Mouse (Mus musculus): ENCODE results near the gene Ankrd11. TPM values are rescaled to one million over a fixed set of nuclear protein-coding genes. Genes with fewer than 3 reads are reported as not detected.

Ankrd11 gene
- polyA plus RNA-seq, 1 experiment from 2014 or later: 108 TPM

- 60% methylated on average over 10 of the region's 10 CpGs for WGBS
- Histone ChIP-seq H3K9ac (replicated peaks) (no peak overlapping the region), H3K4me2 (peak overlapping the region; percentile 54), H3K36me3 (0 out of 2 replicates have a peak, but pooled peaks cover 7% of the 10 kb centered on the region), H3K9me3 (peaks cover 30% of the 10 kb centered on the region), H3K4me1 (replicated peaks) (peaks cover 5% of the 10 kb centered on the region), H3K27ac (no peak overlapping the region), H3K27me3 (peaks cover 3% of the 10 kb centered on the region; the same call in 1 of the 2 replicates), H3K4me3 (replicated peaks) (peak overlapping the region; percentile 31)
- ATAC-seq (ENCODE audit: insufficient number of reproducible peaks, insufficient read depth, low FRiP score, low TSS enrichment, low read depth): no peak
Observed at GRCm38 (mm10) chr8:122865441-122865840, 176.6 kb downstream of the Ankrd11 start.

- H3K9me3 ChIP-seq: peaks cover 30% of the 10 kb centered on the region
- 0 out of 2 replicates have a peak, but pooled peaks have one; percentile 13 for ATAC-seq (ENCODE audit: insufficient number of reproducible peaks, insufficient read depth, low FRiP score, low TSS enrichment, low read depth)
- H3K27me3 ChIP-seq: peaks cover 3% of the 10 kb centered on the region; the same call in 1 of the 2 replicates
- H3K4me1 ChIP-seq (replicated peaks): no peaks in the 10 kb centered on the region; the same call in 1 of the 2 replicates
- peak overlapping the region; percentile 54 for H3K4me2 ChIP-seq
- H3K36me3 ChIP-seq: 0 out of 2 replicates have a peak, but pooled peaks cover 7% of the 10 kb centered on the region
- peak overlapping the region; percentile 34; the same call in 1 of the 2 replicates for H3K9ac ChIP-seq (replicated peaks)
- no peak overlapping the region for H3K27ac ChIP-seq
- H3K4me3 ChIP-seq (replicated peaks): peak overlapping the region; percentile 31
- 63% methylated on average over 26 of the region's 26 CpGs for WGBS
Observed at GRCm38 (mm10) chr8:122864719-122865129, 177.4 kb downstream of the Ankrd11 start.

GRCm38 (mm10) chr8:122859843-122860242, 182.2 kb downstream of the Ankrd11 start:
- ATAC-seq (ENCODE audit: insufficient number of reproducible peaks, insufficient read depth, low FRiP score, low TSS enrichment, low read depth): no peak
- H3K9me3 ChIP-seq: peaks cover 16% of the 10 kb centered on the region
- WGBS: 61% methylated on average over 13 of the region's 13 CpGs
- 0 out of 2 replicates have a peak, but pooled peaks cover under 1% of the 10 kb centered on the region for H3K27me3 ChIP-seq
- no peak overlapping the region for H3K9ac ChIP-seq (replicated peaks)
- no peak overlapping the region for H3K4me3 ChIP-seq (replicated peaks)
- no peak overlapping the region for H3K27ac ChIP-seq
- H3K4me1 ChIP-seq (replicated peaks): no peaks in the 10 kb centered on the region
- H3K4me2 ChIP-seq: no peak overlapping the region
- H3K36me3 ChIP-seq: no peaks in the 10 kb centered on the region

- Histone ChIP-seq H3K27ac (no peak overlapping the region), H3K4me2 (no peak overlapping the region), H3K9ac (replicated peaks) (no peak overlapping the region), H3K27me3 (0 out of 2 replicates have a peak, but pooled peaks cover 3% of the 10 kb centered on the region), H3K9me3 (no peaks in the 10 kb centered on the region), H3K36me3 (no peaks in the 10 kb centered on the region), H3K4me1 (replicated peaks) (peaks cover 13% of the 10 kb centered on the region), H3K4me3 (replicated peaks) (no peak overlapping the region)
- no peak for ATAC-seq (ENCODE audit: insufficient number of reproducible peaks, insufficient read depth, low FRiP score, low TSS enrichment, low read depth)
- WGBS: 75% methylated on average over 8 of the region's 8 CpGs
Observed at GRCm38 (mm10) chr8:122856288-122856687, 185.8 kb downstream of the Ankrd11 start.

- no peak overlapping the region for H3K4me3 ChIP-seq (replicated peaks)
- no peak for ATAC-seq (ENCODE audit: insufficient number of reproducible peaks, insufficient read depth, low FRiP score, low TSS enrichment, low read depth)
- no peaks in the 10 kb centered on the region for H3K9me3 ChIP-seq
- peaks cover 16% of the 10 kb centered on the region for H3K4me1 ChIP-seq (replicated peaks)
- H3K9ac ChIP-seq (replicated peaks): no peak overlapping the region
- 77% methylated on average over 4 of the region's 4 CpGs for WGBS
- 0 out of 2 replicates have a peak, but pooled peaks cover 3% of the 10 kb centered on the region for H3K27me3 ChIP-seq
- H3K27ac ChIP-seq: no peak overlapping the region
- no peaks in the 10 kb centered on the region for H3K36me3 ChIP-seq
- no peak overlapping the region for H3K4me2 ChIP-seq
Observed at GRCm38 (mm10) chr8:122855123-122855522, 187.0 kb downstream of the Ankrd11 start.

GRCm38 (mm10) chr8:122854388-122854787, 187.7 kb downstream of the Ankrd11 start:
- no peak overlapping the region for H3K27ac ChIP-seq
- ATAC-seq (ENCODE audit: insufficient number of reproducible peaks, insufficient read depth, low FRiP score, low TSS enrichment, low read depth): no peak
- H3K4me3 ChIP-seq (replicated peaks): no peak overlapping the region
- H3K4me1 ChIP-seq (replicated peaks): peaks cover 23% of the 10 kb centered on the region
- H3K9me3 ChIP-seq: no peaks in the 10 kb centered on the region
- WGBS: 80% methylated on average over 7 of the region's 7 CpGs
- no peak overlapping the region for H3K4me2 ChIP-seq
- H3K36me3 ChIP-seq: no peaks in the 10 kb centered on the region
- H3K27me3 ChIP-seq: 0 out of 2 replicates have a peak, but pooled peaks cover 3% of the 10 kb centered on the region
- no peak overlapping the region for H3K9ac ChIP-seq (replicated peaks)

- no peak overlapping the region for H3K27ac ChIP-seq
- H3K36me3 ChIP-seq: no peaks in the 10 kb centered on the region
- no peak for ATAC-seq (ENCODE audit: insufficient number of reproducible peaks, insufficient read depth, low FRiP score, low TSS enrichment, low read depth)
- peaks cover 8% of the 10 kb centered on the region for H3K27me3 ChIP-seq
- H3K4me2 ChIP-seq: no peak overlapping the region
- H3K9ac ChIP-seq (replicated peaks): no peak overlapping the region
- WGBS: 33% methylated on average over 11 of the region's 11 CpGs
- no peaks in the 10 kb centered on the region for H3K9me3 ChIP-seq
- no peak overlapping the region for H3K4me3 ChIP-seq (replicated peaks)
- peaks cover 30% of the 10 kb centered on the region for H3K4me1 ChIP-seq (replicated peaks)
Observed at GRCm38 (mm10) chr8:122853340-122853771, 188.7 kb downstream of the Ankrd11 start.

GRCm38 (mm10) chr8:122852546-122852905, 189.6 kb downstream of the Ankrd11 start:
- Histone ChIP-seq H3K36me3 (no peaks in the 10 kb centered on the region), H3K4me2 (no peak overlapping the region), H3K27me3 (peaks cover 10% of the 10 kb centered on the region), H3K9ac (replicated peaks) (no peak overlapping the region), H3K27ac (no peak overlapping the region), H3K9me3 (no peaks in the 10 kb centered on the region), H3K4me1 (replicated peaks) (peaks cover 36% of the 10 kb centered on the region), H3K4me3 (replicated peaks) (no peak overlapping the region)
- ATAC-seq (ENCODE audit: insufficient number of reproducible peaks, insufficient read depth, low FRiP score, low TSS enrichment, low read depth): no peak
- 80% methylated on average over 1 of the region's 1 CpGs for WGBS

- Histone ChIP-seq H3K27ac (no peak overlapping the region), H3K4me3 (replicated peaks) (no peak overlapping the region), H3K4me1 (replicated peaks) (peaks cover 36% of the 10 kb centered on the region), H3K9ac (replicated peaks) (no peak overlapping the region), H3K4me2 (0 out of 2 replicates have a peak overlapping the region, but pooled peaks have one; percentile 19), H3K9me3 (no peaks in the 10 kb centered on the region), H3K36me3 (no peaks in the 10 kb centered on the region), H3K27me3 (peaks cover 10% of the 10 kb centered on the region)
- 80% methylated on average over 12 of the region's 12 CpGs for WGBS
- ATAC-seq (ENCODE audit: insufficient number of reproducible peaks, insufficient read depth, low FRiP score, low TSS enrichment, low read depth): no peak
Observed at GRCm38 (mm10) chr8:122851692-122852545, 190.2 kb downstream of the Ankrd11 start.

- Histone ChIP-seq H3K4me1 (replicated peaks) (peaks cover 36% of the 10 kb centered on the region), H3K9ac (replicated peaks) (no peak overlapping the region), H3K27me3 (peaks cover 10% of the 10 kb centered on the region), H3K4me2 (0 out of 2 replicates have a peak overlapping the region, but pooled peaks have one; percentile 19), H3K27ac (no peak overlapping the region), H3K36me3 (no peaks in the 10 kb centered on the region), H3K4me3 (replicated peaks) (no peak overlapping the region), H3K9me3 (no peaks in the 10 kb centered on the region)
- peak; percentile 53; the same call in 1 of the 2 replicates for ATAC-seq (ENCODE audit: insufficient number of reproducible peaks, insufficient read depth, low FRiP score, low TSS enrichment, low read depth)
- WGBS: 57% methylated on average over 3 of the region's 3 CpGs
Observed at GRCm38 (mm10) chr8:122850641-122851240, 191.3 kb downstream of the Ankrd11 start.
